Mouse (Mus musculus) stomach, embryonic 14.5 days (tissue): ENCODE measurements at regions not wholly inside any gene's neighbourhood (a gene's known extent, or its start where the extent isn't known, plus 50 kb on each side); places are given as distances from the start of the nearest gene placed in this dataset.
A peak's percentile ranks its signal among the peaks of the same experiment; 100 is the strongest.

Source experiments
- ATAC-seq: fragments of 200-750 bp; cut with Nextera tagmentation; 2 replicates; pipeline ENCODE4 v1.8.0; 2017; ENCODE audit warnings: low read depth, moderate TSS enrichment; ENCODE audit not compliant: insufficient number of reproducible peaks, insufficient read depth, low FRiP score
- H3K27ac ChIP-seq: fragments of 300-500 bp; sonication (generic); 2 replicates; pipeline ENCODE4 v1.5.1; 2014; ENCODE audit warnings: mild to moderate bottlenecking, low read length, moderate library complexity, mixed read lengths
- H3K27me3 ChIP-seq: fragments of 300-500 bp; sonication (generic); 2 replicates; pipeline ENCODE4 v1.6.1; 2014; ENCODE audit warnings: low read length, control low read depth, mixed read lengths; ENCODE audit not compliant: control insufficient read depth, insufficient read depth
- H3K36me3 ChIP-seq: fragments of 300-500 bp; sonication (generic); 2 replicates; pipeline ENCODE4 v1.6.1; 2014; ENCODE audit warnings: mild to moderate bottlenecking, control low read depth, low read length, moderate library complexity, mixed read lengths; ENCODE audit not compliant: control insufficient read depth, insufficient read depth
- H3K4me1 ChIP-seq: fragments of 300-500 bp; sonication (generic); 2 replicates; pipeline ENCODE4 v1.6.1; 2014; ENCODE audit warnings: low read length, control low read depth, mixed read lengths; ENCODE audit not compliant: control insufficient read depth, insufficient read depth
- H3K4me2 ChIP-seq: fragments of 300-500 bp; sonication (generic); replicated peaks from 2 replicates; pipeline ENCODE4 v1.6.1; 2014; ENCODE audit warnings: low read depth, low read length, control low read depth
- H3K4me3 ChIP-seq: fragments of 300-500 bp; sonication (generic); 2 replicates; pipeline ENCODE4 v1.5.1; 2014; ENCODE audit warnings: low read depth, low read length, control low read depth
- H3K9ac ChIP-seq: fragments of 300-500 bp; sonication (generic); replicated peaks from 2 replicates; pipeline ENCODE4 v1.6.1; 2014; ENCODE audit warnings: low read depth, mild to moderate bottlenecking, control low read depth, low read length, moderate library complexity, mixed read lengths
- H3K9me3 ChIP-seq: fragments of 300-500 bp; sonication (generic); 2 replicates; pipeline ENCODE4 v1.6.1; 2016; ENCODE audit warnings: low read depth, low read length, control low read depth; ENCODE audit not compliant: control insufficient read depth
- WGBS: fragments of 180-500 bp; shearing (Covaris S2); extraction: QIAGEN DNeasy Blood & Tissue Kit; methylation state at CpG from one replicate; pipeline ENCODE4 v1.1.7; 2014; 5-methylcytosine and 5-hydroxymethylcytosine counted together

DNA sequence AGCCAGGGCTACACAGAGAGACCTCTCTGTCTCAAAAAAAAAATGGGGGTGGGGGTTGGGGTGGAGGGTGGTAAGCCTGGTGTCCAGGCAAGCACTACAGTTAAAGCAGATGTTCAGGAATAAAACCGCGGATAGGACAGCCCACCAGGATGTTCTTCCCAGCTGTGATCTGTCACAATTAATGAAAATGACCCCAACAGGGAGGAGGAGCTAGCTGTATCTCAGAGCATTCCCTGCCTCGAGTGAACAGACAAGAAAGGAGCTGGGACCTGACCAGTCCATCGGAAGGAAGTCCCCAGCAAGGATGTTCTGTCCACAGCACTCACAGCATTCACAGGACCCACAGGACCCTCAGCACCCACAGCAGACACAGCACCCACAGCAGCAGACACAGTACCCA lies 80.4 kb downstream of the Utp6 start:
- H3K9ac ChIP-seq = no peak overlapping the region
- H3K4me1 ChIP-seq = peaks cover 11% of the 10 kb centered on the region; the same call in 1 of the 2 replicates
- no peaks in the 10 kb centered on the region for H3K27me3 ChIP-seq
- no peak overlapping the region for H3K4me2 ChIP-seq
- no peak overlapping the region for H3K4me3 ChIP-seq
- no peaks in the 10 kb centered on the region for H3K9me3 ChIP-seq
- 48% methylated on average over 4 of the region's 4 CpGs for WGBS
- no peak overlapping the region for H3K27ac ChIP-seq
- no peaks in the 10 kb centered on the region for H3K36me3 ChIP-seq
- ATAC-seq = no peak

GRCm38 (mm10) chr11:79878091-79878490 lies 84.1 kb downstream of the Utp6 start:
- peaks cover 11% of the 10 kb centered on the region; the same call in 1 of the 2 replicates for H3K4me1 ChIP-seq
- no peak overlapping the region for H3K9ac ChIP-seq
- no peaks in the 10 kb centered on the region for H3K36me3 ChIP-seq
- no peaks in the 10 kb centered on the region for H3K27me3 ChIP-seq
- H3K4me3 ChIP-seq = no peak overlapping the region
- no peak overlapping the region for H3K4me2 ChIP-seq
- H3K27ac ChIP-seq = peak overlapping the region; percentile 16; the same call in 1 of the 2 replicates
- no peaks in the 10 kb centered on the region for H3K9me3 ChIP-seq
- no peak for ATAC-seq
- 74% methylated on average over 7 of the region's 7 CpGs for WGBS

DNA sequence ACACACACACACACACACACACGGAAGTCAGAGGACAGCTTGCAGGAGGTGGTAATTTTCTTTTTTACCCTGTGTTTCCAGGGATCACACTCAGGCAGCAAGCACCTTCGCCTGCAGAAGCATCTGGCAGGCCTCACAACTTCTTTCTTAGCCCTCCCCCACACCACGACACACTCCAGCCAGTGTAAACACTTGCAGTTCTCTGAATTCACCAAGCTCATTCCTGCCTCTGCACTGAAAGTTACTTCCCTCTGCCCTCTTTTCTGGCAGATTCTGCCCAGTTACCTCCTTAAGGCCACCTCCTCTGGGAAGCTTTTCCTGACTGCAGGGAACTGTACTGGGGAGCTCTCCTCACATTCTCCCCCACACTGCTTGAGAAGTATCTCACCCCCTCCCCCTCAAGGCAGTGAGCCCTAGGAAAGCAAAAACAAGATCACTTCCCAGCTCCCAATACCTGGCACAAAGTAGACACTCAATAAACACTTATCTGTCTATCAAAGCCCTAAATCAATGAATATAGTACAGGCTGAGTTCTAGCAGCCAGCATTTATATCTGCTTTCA lies 84.9 kb downstream of the Utp6 start:
- H3K4me1 ChIP-seq = peaks cover 11% of the 10 kb centered on the region; the same call in 1 of the 2 replicates
- no peak overlapping the region for H3K9ac ChIP-seq
- peak; percentile 49; the same call in 1 of the 2 replicates for ATAC-seq
- H3K9me3 ChIP-seq = no peaks in the 10 kb centered on the region
- 10% methylated on average over 3 of the region's 3 CpGs for WGBS
- no peaks in the 10 kb centered on the region for H3K27me3 ChIP-seq
- no peak overlapping the region for H3K4me3 ChIP-seq
- no peaks in the 10 kb centered on the region for H3K36me3 ChIP-seq
- peak overlapping the region; percentile 72 for H3K27ac ChIP-seq
- no peak overlapping the region for H3K4me2 ChIP-seq

GRCm38 (mm10) chr11:79871783-79872628 lies 90.2 kb downstream of the Utp6 start:
- WGBS = 87% methylated on average over 10 of the region's 10 CpGs
- no peak overlapping the region for H3K4me2 ChIP-seq
- no peak overlapping the region for H3K4me3 ChIP-seq
- no peaks in the 10 kb centered on the region for H3K9me3 ChIP-seq
- no peaks in the 10 kb centered on the region for H3K36me3 ChIP-seq
- peaks cover 5% of the 10 kb centered on the region; the same call in 1 of the 2 replicates for H3K4me1 ChIP-seq
- no peak for ATAC-seq
- no peak overlapping the region for H3K9ac ChIP-seq
- no peak overlapping the region for H3K27ac ChIP-seq
- H3K27me3 ChIP-seq = no peaks in the 10 kb centered on the region

- no peaks in the 10 kb centered on the region for H3K9me3 ChIP-seq
- H3K27ac ChIP-seq = peak overlapping the region; percentile 17; the same call in 1 of the 2 replicates
- WGBS = 43% methylated on average over 5 of the region's 5 CpGs
- H3K9ac ChIP-seq = no peak overlapping the region
- no peak overlapping the region for H3K4me2 ChIP-seq
- no peaks in the 10 kb centered on the region for H3K27me3 ChIP-seq
- ATAC-seq = no peak
- H3K4me3 ChIP-seq = no peak overlapping the region
- no peaks in the 10 kb centered on the region for H3K36me3 ChIP-seq
- H3K4me1 ChIP-seq = peaks cover 4% of the 10 kb centered on the region; the same call in 1 of the 2 replicates
These were observed 92.0 kb downstream of the Utp6 start for GRCm38 (mm10) chr11:79870189-79870588.

DNA sequence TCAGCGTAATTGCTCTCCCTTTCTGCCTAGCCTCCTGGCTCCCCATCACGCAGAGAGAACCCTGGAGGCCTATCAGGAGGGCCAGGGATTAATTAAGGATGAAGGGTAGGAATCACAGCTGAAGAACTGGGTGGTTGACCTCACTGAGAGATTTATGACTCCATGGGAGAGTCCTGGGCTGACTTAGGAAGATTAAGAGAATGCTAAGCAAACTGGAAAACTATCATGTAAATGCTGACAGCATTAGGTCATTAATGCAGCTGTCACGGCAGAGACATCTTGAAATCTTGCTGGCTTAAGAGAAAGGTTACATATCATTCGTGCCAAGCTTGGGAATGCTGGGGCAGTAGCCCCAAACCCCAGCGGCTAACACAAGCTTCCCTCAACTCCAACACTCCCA lies 93.2 kb downstream of the Utp6 start:
- Histone ChIP-seq H3K27ac (no peak overlapping the region), H3K4me1 (peaks cover 10% of the 10 kb centered on the region; the same call in 1 of the 2 replicates), H3K9me3 (no peaks in the 10 kb centered on the region), H3K4me3 (no peak overlapping the region), H3K27me3 (no peaks in the 10 kb centered on the region), H3K36me3 (no peaks in the 10 kb centered on the region), H3K4me2 (no peak overlapping the region), H3K9ac (no peak overlapping the region)
- WGBS = 49% methylated on average over 5 of the region's 5 CpGs
- no peak for ATAC-seq

DNA sequence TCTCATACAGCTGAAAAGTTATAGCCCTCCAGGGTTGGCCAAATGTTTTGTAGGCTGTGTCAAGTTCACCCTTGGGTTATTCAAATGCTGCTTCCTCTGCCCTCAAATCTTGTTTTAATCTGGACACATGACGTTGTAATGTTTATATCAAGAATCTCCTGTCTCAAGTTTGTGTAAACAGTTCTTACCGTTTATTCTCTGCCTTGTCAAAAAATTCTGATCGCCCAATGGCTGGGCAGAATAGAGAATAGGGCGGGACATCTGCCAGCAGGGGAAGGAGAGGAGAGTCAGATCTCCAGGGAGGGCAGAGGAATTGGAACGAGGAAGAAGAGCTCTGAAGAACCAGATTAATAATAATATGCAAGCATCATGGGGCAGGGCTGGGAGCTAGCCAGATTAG lies 97.4 kb downstream of the Utp6 start:
- no peak for ATAC-seq
- H3K4me1 ChIP-seq = peaks cover 13% of the 10 kb centered on the region; the same call in 1 of the 2 replicates

GRCm38 (mm10) chr11:79863487-79864175 lies 98.6 kb downstream of the Utp6 start:
- WGBS = 87% methylated on average over 14 of the region's 14 CpGs
- H3K4me2 ChIP-seq = no peak overlapping the region
- no peak for ATAC-seq
- H3K4me3 ChIP-seq = no peak overlapping the region
- H3K9me3 ChIP-seq = no peaks in the 10 kb centered on the region
- H3K9ac ChIP-seq = no peak overlapping the region
- no peaks in the 10 kb centered on the region for H3K36me3 ChIP-seq
- no peak overlapping the region for H3K27ac ChIP-seq
- H3K27me3 ChIP-seq = no peaks in the 10 kb centered on the region
- peaks cover 13% of the 10 kb centered on the region; the same call in 1 of the 2 replicates for H3K4me1 ChIP-seq

More for the DNA sequence above, 97.4 kb downstream of the Utp6 start:
- H3K4me2 ChIP-seq = no peak overlapping the region
- no peak overlapping the region for H3K27ac ChIP-seq
- 31% methylated on average over 5 of the region's 5 CpGs for WGBS
- H3K9ac ChIP-seq = no peak overlapping the region
- H3K4me3 ChIP-seq = no peak overlapping the region
- no peaks in the 10 kb centered on the region for H3K27me3 ChIP-seq
- H3K36me3 ChIP-seq = no peaks in the 10 kb centered on the region
- no peaks in the 10 kb centered on the region for H3K9me3 ChIP-seq
